Mouse (Mus musculus) ovary, postnatal 36 days (tissue): ENCODE data around the gene Wipf3.

Source experiments
- DNase-seq: peaks from one replicate; pipeline ENCODE4 v3.0.0; 2022; ENCODE audit warnings: low spot score, mixed read lengths

Wipf3 gene

GRCm38 (mm10) chr6:54531048-54531481, 101.7 kb downstream of the Wipf3 start:
- no peak for DNase-seq

DNA sequence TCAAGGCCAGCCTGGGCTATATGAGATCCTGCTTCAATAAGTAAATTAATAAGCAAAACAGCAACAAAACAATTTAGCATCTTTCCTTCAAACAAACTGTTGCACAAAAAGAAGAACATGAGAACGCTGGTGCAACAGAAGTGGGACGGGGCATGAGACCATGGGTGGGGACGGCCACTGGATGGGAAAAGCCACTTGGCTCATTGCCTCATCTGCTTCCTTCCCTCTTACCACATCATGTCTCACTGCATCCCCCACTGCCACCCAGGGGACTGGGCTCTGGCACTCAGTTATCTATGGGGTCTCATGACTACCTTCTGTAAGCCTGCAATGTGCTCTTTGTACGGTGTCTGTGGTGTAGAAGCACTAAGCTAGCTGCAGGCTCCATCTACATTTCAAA, 106.1 kb downstream of the Wipf3 start:
- DNase-seq, result no peak

DNA sequence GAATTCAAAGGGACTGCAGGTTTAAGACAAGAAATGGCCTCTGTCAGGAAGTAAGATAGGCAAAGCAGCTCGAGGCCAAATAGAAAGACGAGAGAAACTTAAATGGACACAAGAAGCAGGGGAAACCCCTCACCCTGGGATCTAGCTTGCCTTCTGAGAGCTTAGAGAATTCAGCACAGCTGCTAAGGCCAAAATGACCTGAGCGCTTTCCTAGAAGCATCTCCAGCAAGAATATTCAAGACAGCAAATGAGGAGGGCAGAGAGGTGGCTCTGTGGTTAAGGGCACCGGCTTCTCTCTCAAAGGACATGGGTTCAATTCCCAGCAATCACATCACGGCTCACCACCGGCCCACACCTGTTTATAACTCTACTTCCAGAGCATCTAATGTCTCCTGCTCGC, 107.7 kb downstream of the Wipf3 start:
- DNase-seq, result no peak

GRCm38 (mm10) chr6:54538773-54539173, 109.4 kb downstream of the Wipf3 start:
- DNase-seq, result no peak

- DNase-seq, result no peak
These were observed 110.0 kb downstream of the Wipf3 start for GRCm38 (mm10) chr6:54539396-54539795.

DNA sequence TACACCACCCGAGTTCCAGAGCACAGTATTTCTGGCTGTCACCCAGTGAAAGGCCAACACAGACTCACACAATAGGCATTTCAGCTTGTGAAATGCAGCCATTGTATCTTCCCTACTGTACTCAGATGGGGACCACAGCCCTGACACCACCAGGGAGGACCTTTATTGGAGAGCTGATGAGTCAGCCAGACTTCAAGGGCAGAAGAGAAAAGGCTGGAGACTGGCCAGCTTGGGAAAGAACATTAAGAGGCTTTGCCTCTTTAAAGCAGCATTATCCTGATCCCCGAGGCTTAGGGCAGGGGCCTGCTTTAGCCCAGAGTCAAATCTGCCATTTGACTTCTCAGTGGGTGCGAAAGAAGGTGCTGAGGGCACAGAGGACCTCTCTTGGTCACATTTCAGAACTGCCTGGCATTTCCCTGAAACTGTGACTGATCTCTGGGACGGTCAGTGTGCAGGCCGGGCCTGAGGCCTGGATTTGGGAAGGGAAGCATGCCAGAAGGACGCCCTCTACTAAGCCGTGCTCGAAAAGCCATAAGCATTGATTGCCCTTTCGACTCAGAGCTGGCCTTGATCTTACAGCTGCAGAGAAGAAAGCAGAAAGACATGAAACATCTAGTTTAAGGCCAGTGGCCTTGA, 111.0 kb downstream of the Wipf3 start:
- DNase-seq, result peak; percentile 30

GRCm38 (mm10) chr6:54542836-54543235, 113.4 kb downstream of the Wipf3 start:
- no peak for DNase-seq

DNA sequence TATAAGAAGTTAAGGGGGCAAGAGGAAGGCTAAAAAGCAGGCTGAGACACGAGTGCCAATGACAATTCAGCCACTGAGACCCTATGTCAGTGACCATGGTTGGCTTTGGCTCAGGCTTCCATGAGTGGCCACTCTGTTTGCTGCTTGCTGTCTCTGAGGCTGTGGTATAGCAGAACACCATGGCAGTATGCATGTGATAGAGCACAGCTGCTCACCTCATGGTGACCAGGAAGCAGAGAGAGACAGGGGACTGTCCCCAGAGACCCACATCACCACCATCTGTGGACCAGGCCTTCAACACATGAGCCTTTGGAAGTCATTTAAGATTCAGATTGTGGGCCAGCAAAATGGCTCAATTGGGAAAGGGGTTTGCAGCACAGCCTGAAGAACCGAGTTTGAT, 114.2 kb downstream of the Wipf3 start:
- no peak for DNase-seq

DNA sequence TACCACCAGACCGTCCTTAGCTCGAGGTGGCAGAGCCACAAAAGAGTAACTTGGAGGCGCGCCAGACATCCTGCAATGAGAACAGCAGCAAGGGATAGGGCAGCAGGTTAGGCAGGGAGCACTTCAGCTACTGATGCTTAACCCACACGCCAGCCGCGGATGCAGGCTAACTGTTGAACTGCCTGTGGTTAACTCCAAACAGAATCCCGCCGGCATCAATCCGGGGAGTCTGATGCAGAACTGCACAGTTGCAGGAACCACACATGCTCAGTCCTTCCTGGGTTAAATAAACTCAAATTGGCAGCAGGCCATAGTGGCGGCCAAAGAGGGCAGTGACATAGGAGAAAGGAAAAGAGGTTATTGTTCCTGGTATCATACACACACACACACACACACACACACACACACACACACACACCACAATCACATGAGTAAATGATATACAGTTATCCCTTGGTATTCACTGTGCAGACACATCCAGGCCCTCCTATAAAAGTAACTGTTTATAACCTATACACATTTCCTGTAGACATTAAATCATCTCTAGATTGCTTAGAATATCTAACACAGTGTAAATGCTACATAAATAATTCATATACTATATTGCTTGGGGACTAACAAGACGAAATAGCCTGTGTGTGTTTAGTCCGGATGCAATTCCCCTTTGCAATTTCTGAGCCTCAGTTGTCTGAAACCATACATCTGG, 119.1 kb downstream of the Wipf3 start:
- DNase-seq, result no peak

DNA sequence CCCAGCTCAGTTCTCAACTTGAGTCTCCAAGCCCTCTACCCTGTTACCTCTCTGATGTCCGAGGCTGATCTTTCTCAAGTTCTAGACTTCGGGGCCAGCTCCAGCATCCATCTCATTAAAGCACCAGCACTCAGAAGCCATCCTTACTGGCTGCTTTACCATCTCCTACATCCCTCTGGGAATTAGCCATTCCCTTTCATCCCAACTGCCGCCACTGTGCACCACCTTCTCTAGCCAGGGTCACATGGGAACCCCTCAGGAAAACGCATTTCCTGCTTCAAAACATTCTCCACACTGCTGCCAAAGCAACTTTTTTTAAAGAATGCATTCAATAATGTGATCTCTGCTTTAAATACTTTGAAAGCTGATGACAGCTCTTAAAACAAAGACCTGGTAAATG, 119.9 kb downstream of the Wipf3 start:
- no peak for DNase-seq

- no peak for DNase-seq
These were observed 121.5 kb downstream of the Wipf3 start for GRCm38 (mm10) chr6:54550801-54551323.

- DNase-seq, result no peak
These were observed 123.5 kb downstream of the Wipf3 start for GRCm38 (mm10) chr6:54552721-54553413.
